Mouse (Mus musculus) stomach, embryonic 16.5 days (tissue): ENCODE results near the gene Tpte. TPM values are rescaled to one million over a fixed set of nuclear protein-coding genes. Genes with fewer than 3 reads are reported as not detected.
A peak's percentile ranks its signal among the peaks of the same experiment; 100 is the strongest.

Experiments used
- ATAC-seq: fragments of 200-750 bp; cut with Nextera tagmentation; 2 replicates; pipeline ENCODE4 v1.8.0; 2017; ENCODE audit warnings: moderate number of reproducible peaks, moderate TSS enrichment; ENCODE audit not compliant: insufficient read depth, low FRiP score
- H3K27ac ChIP-seq: fragments of 300-500 bp; sonication (generic); 2 replicates; pipeline ENCODE4 v1.5.1; 2014; ENCODE audit warnings: low read length
- H3K27me3 ChIP-seq: fragments of 300-500 bp; sonication (generic); 2 replicates; pipeline ENCODE4 v1.6.1; 2014; ENCODE audit warnings: low read length, control low read depth, mixed read lengths; ENCODE audit not compliant: control insufficient read depth, insufficient read depth
- H3K36me3 ChIP-seq: fragments of 300-500 bp; sonication (generic); 2 replicates; pipeline ENCODE4 v1.6.1; 2014; ENCODE audit warnings: low read length; ENCODE audit not compliant: control insufficient read depth, insufficient read depth
- H3K4me1 ChIP-seq: fragments of 300-500 bp; sonication (generic); 2 replicates; pipeline ENCODE4 v1.6.1; 2014; ENCODE audit warnings: low read length, control low read depth, mixed read lengths; ENCODE audit not compliant: control insufficient read depth, insufficient read depth
- H3K4me2 ChIP-seq: fragments of 300-500 bp; sonication (generic); 2 replicates; pipeline ENCODE4 v1.6.1; 2014; ENCODE audit warnings: low read depth, low read length, mixed read lengths
- H3K4me3 ChIP-seq: fragments of 300-500 bp; sonication (generic); replicated peaks from 2 replicates; pipeline ENCODE4 v1.5.1; 2014; ENCODE audit warnings: mild to moderate bottlenecking, low read length
- H3K9ac ChIP-seq: fragments of 300-500 bp; sonication (generic); 2 replicates; pipeline ENCODE4 v1.6.1; 2014; ENCODE audit warnings: low read length
- H3K9me3 ChIP-seq: fragments of 300-500 bp; sonication (generic); replicated peaks from 2 replicates; pipeline ENCODE4 v1.6.1; 2016; ENCODE audit warnings: low read length, control low read depth; ENCODE audit not compliant: control insufficient read depth
- WGBS: fragments of 180-500 bp; shearing (Covaris S2); extraction: QIAGEN DNeasy Blood & Tissue Kit; methylation state at CpG from one replicate; pipeline ENCODE4 v1.1.7; 2014; 5-methylcytosine and 5-hydroxymethylcytosine counted together
- polyA plus RNA-seq: library from polyadenylated mRNA; unstranded; fragments of >200 nt; fragmentation: Nextera tagmentation; extraction: Ambion mirVana; gene quantifications from 2 replicates; pipeline ENCODE4 v1.2.1, GENCODE M21; 2015

Gene Tpte
- polyA plus RNA-seq, 1 experiment from 2014 or later: not detected

- no peaks in the 10 kb centered on the region for H3K4me1 ChIP-seq
- WGBS: 76% methylated on average over 10 of the region's 10 CpGs
- no peak overlapping the region for H3K4me2 ChIP-seq
- peaks cover 9% of the 10 kb centered on the region for H3K36me3 ChIP-seq
- no peaks in the 10 kb centered on the region for H3K9me3 ChIP-seq
- ATAC-seq: no peak
- no peak overlapping the region for H3K27ac ChIP-seq
- H3K9ac ChIP-seq: no peak overlapping the region
- H3K4me3 ChIP-seq: no peak overlapping the region
- no peaks in the 10 kb centered on the region for H3K27me3 ChIP-seq
These were observed 106.6 kb downstream of the Tpte start for GRCm38 (mm10) chr8:22389874-22390273.

GRCm38 (mm10) chr8:22390766-22391463, 107.7 kb downstream of the Tpte start:
- no peak overlapping the region for H3K9ac ChIP-seq
- H3K27ac ChIP-seq: no peak overlapping the region
- H3K36me3 ChIP-seq: peaks cover 9% of the 10 kb centered on the region
- 73% methylated on average over 8 of the region's 8 CpGs for WGBS
- no peak overlapping the region for H3K4me3 ChIP-seq
- no peak overlapping the region for H3K4me2 ChIP-seq
- H3K4me1 ChIP-seq: no peaks in the 10 kb centered on the region
- ATAC-seq: no peak
- H3K27me3 ChIP-seq: no peaks in the 10 kb centered on the region
- H3K9me3 ChIP-seq: no peaks in the 10 kb centered on the region

- H3K4me1 ChIP-seq: peaks cover 7% of the 10 kb centered on the region
- 68% methylated on average over 4 of the region's 4 CpGs for WGBS
- H3K27ac ChIP-seq: no peak overlapping the region
- peaks cover 4% of the 10 kb centered on the region for H3K36me3 ChIP-seq
- H3K9me3 ChIP-seq: no peaks in the 10 kb centered on the region
- ATAC-seq: no peak
- H3K4me3 ChIP-seq: no peak overlapping the region
- no peak overlapping the region for H3K9ac ChIP-seq
- H3K4me2 ChIP-seq: no peak overlapping the region
- no peaks in the 10 kb centered on the region for H3K27me3 ChIP-seq
These were observed 111.2 kb downstream of the Tpte start for GRCm38 (mm10) chr8:22394471-22394870.

- H3K27ac ChIP-seq: no peak overlapping the region
- no peaks in the 10 kb centered on the region for H3K27me3 ChIP-seq
- no peak overlapping the region for H3K9ac ChIP-seq
- H3K4me1 ChIP-seq: peaks cover 7% of the 10 kb centered on the region
- 92% methylated on average over 8 of the region's 8 CpGs for WGBS
- H3K4me3 ChIP-seq: no peak overlapping the region
- H3K36me3 ChIP-seq: peaks cover 3% of the 10 kb centered on the region; the same call in 1 of the 2 replicates
- H3K4me2 ChIP-seq: no peak overlapping the region
- no peaks in the 10 kb centered on the region for H3K9me3 ChIP-seq
- no peak for ATAC-seq
These were observed 112.0 kb downstream of the Tpte start for GRCm38 (mm10) chr8:22395256-22395655.

GRCm38 (mm10) chr8:22397811-22398141, 114.5 kb downstream of the Tpte start:
- Histone ChIP-seq H3K4me2 (peak overlapping the region; percentile 64), H3K4me3 (peak overlapping the region; percentile 82), H3K9ac (peak overlapping the region; percentile 91), H3K9me3 (no peaks in the 10 kb centered on the region), H3K27me3 (no peaks in the 10 kb centered on the region), H3K27ac (peak overlapping the region; percentile 57), H3K36me3 (no peaks in the 10 kb centered on the region), H3K4me1 (peaks cover 7% of the 10 kb centered on the region)
- WGBS: under 1% methylated on average over 13 of the region's 13 CpGs
- no peak; the same call in 1 of the 2 replicates for ATAC-seq

- Histone ChIP-seq H3K27me3 (no peaks in the 10 kb centered on the region), H3K4me3 (peak within 1 kb of the TSS; percentile 82), H3K4me2 (peak within 1 kb of the TSS; percentile 64), H3K27ac (peak within 1 kb of the TSS; percentile 57), H3K9ac (peak within 1 kb of the TSS; percentile 91), H3K9me3 (no peaks in the 10 kb centered on the region), H3K4me1 (peaks cover 7% of the 10 kb centered on the region), H3K36me3 (no peaks in the 10 kb centered on the region)
- ATAC-seq: peak; percentile 92
- under 1% methylated on average over 71 of the region's 77 CpGs for WGBS
These were observed 115.1 kb downstream of the Tpte start, which contains the start of gene Slc25a15 for GRCm38 (mm10) chr8:22398142-22398951. Gene Slc25a15 (minus strand): TSS chr8:22398597.

- Histone ChIP-seq H3K27ac (peak overlapping the region; percentile 57; the same call in 1 of the 2 replicates), H3K9ac (peak overlapping the region; percentile 91), H3K4me2 (peak overlapping the region; percentile 64), H3K4me1 (peaks cover 7% of the 10 kb centered on the region), H3K9me3 (no peaks in the 10 kb centered on the region), H3K36me3 (no peaks in the 10 kb centered on the region), H3K27me3 (no peaks in the 10 kb centered on the region), H3K4me3 (peak overlapping the region; percentile 82)
- ATAC-seq: no peak
- 76% methylated on average over 8 of the region's 8 CpGs for WGBS
These were observed 116.1 kb downstream of the Tpte start for GRCm38 (mm10) chr8:22399285-22399880.

GRCm38 (mm10) chr8:22400593-22400992, 117.4 kb downstream of the Tpte start:
- no peak overlapping the region for H3K4me2 ChIP-seq
- no peaks in the 10 kb centered on the region for H3K36me3 ChIP-seq
- no peak overlapping the region for H3K27ac ChIP-seq
- 89% methylated on average over 4 of the region's 4 CpGs for WGBS
- no peak overlapping the region for H3K4me3 ChIP-seq
- peaks cover 7% of the 10 kb centered on the region for H3K4me1 ChIP-seq
- H3K27me3 ChIP-seq: no peaks in the 10 kb centered on the region
- no peak for ATAC-seq
- H3K9ac ChIP-seq: no peak overlapping the region
- H3K9me3 ChIP-seq: no peaks in the 10 kb centered on the region

- Histone ChIP-seq H3K4me1 (no peaks in the 10 kb centered on the region), H3K36me3 (no peaks in the 10 kb centered on the region), H3K4me2 (no peak overlapping the region), H3K9me3 (no peaks in the 10 kb centered on the region), H3K9ac (no peak overlapping the region), H3K27me3 (no peaks in the 10 kb centered on the region), H3K27ac (no peak overlapping the region), H3K4me3 (no peak overlapping the region)
- ATAC-seq: no peak
- 83% methylated on average over 2 of the region's 2 CpGs for WGBS
These were observed 120.0 kb downstream of the Tpte start for GRCm38 (mm10) chr8:22403235-22403634.
